Mouse (Mus musculus) monocyte, adult 5-6 weeks (primary cell): ENCODE measurements at regions not wholly inside any gene's neighbourhood (a gene's known extent, or its start where the extent isn't known, plus 50 kb on each side); places are given as distances from the start of the nearest gene placed in this dataset.
"Not testable (repeated sequence)": the region's sequence is repeated elsewhere in the genome, so short reads cannot be mapped to it uniquely, and the experiment has no call there.

Experiments
- ATAC-seq: fragments of 153-309, 156-312 bp; replicated peaks from 2 replicates; pipeline ENCODE4 v1.8.0; 2017; ENCODE audit warnings: mild to moderate bottlenecking; ENCODE audit not compliant: low TSS enrichment, insufficient number of reproducible peaks, severe bottlenecking, poor library complexity, low FRiP score

DNA sequence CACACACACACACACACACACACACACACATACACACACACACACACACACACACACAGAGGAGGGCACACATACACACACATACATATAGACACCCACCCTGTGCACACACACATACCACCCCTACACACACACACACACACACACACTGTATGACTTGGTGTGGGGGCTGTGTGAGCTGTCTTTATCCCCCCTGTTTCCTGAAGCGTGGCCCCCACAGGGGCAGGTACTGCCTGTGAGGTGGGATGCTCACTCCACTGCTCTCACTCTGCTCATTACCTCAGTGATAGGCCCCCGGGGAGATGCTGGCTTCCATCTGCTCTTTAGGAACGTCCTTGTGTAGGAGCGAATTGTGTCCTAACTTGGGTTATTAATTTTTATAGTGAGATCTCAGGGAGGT is 157.7 kb downstream of the Ifng start:
- ATAC-seq: no peak

DNA sequence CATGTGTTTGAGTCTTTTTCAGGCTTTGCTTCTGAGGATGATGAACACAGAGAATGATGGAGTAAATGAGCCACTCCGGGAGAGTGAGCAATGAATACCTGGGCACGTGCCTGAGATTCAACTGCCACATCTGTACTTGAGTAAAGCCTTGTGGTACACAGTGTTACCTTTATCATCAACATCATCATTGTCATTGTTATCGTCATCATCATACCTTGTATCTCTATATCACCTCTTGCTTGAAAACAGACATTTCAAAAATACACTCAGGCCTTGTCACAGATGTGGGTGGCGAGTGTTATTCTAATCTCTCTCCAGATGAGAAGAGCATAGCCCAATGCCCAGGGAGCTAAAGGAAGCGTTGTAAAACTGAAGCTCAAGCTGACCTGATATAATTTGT is 158.4 kb downstream of the Ifng start:
- ATAC-seq: no peak

DNA sequence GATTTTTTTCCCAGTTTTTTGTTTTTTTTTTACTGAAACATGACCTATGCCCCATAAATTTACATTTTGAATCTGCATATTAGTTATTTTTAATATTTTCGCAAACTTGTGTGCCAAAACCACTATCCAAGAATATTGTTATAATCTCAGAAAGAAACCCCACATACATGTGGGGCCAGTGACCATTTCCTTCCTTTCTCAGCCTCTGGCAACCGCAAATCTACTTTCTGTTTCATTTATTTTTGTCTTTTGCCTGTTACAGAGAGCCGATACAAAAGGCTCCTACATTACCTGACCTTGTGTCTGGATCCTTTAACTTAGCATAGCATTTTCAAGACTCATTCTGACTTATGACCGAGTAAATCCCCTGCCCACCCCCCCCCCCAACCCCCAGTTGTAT is 158.8 kb downstream of the Ifng start:
- ATAC-seq: no peak

DNA sequence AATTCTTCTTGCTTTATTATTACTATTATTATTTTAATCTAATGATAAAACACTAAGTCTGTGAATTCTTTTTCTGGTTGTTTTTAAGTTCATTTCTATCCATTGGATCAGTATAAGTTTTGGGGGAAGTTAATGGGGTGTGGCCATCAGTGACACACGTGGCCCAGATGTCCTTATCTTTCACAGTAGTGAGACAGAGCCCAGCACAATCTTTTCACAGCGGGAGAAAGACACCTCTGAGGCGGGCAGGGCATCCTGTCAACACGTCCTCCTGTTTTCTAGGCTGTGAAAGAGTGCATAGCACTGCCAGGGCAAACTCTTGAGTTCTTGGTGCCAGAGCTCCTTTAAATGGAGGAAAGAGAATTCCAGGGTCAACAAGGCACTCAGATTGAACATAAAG is 162.1 kb downstream of the Ifng start:
- ATAC-seq: no peak

DNA sequence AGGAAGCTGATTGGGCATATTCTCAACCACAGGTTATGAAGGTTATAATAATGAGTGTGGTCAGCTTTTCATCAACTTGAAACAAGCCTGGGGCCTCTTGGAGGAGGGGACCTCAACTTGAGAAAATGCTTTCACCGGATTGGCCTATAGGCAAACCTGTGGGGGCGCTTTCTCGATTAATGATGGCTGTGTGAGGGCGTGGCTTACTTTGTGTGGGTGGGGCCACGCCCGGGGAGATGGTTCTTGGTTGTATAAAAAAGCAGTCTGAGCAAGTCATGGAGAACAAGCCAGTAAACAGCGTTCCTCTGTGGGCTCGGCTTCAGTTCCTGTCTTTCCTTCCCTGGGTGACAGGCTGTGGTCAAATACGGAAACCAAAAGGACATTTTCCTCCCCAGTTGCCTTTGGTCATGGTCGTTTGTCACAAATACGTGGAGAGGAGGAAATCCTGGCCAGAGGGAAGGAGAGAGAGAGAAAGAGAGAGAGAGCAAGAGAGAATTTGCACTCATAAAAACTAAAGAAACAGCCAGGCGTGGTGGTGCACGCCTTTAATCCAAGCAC is 163.1 kb downstream of the Ifng start:
- no peak for ATAC-seq

DNA sequence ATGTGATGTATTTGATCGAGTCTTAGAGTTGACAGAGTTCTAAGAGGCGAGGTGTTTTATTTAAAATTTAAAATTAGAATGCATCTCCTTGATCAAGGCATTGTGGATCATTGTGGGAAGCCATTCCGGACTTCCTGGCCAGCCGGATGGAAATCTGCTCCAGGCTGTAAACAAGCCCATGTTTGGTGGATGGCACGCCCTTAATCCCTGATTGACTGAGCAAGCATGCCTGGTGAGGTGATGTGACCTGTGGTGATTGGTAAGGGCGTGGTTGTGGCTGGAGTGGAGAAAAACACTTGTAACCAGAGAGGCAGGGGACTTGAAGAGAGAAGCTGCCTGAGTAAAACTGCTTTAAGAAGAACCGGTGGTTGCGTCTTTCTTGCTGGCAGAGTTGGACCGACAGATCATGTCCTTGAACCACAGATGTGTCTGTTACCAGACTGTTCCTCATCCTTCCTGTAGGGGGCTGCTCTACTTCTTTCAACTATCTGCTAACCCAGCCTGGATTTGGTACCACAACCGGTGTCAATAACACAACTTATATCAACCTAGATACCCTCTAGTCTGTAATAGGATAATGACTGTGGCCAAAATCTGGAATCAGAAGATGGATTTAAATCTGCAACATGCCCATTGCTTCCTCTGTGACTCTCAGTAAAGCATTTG is 164.4 kb downstream of the Ifng start:
- no peak for ATAC-seq

DNA sequence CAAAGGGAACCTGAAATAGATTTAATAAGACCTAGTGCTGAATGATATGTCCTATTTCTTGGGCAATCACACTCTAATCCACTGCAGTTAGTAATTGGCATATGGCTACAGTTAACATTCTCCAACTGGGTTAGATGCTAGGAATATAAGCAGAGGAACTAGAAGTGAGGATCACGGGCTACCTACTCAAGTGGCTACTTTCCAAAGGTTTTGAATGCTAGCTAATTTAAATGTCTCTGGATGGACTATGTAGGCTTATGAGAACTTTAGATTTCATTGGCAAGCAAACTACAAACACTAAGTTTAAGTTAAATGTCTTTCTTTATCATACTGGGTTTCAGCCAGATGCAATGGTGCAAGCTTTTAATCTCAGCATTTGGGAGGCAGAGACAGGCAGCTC is 166.6 kb downstream of the Ifng start:
- ATAC-seq: no peak

DNA sequence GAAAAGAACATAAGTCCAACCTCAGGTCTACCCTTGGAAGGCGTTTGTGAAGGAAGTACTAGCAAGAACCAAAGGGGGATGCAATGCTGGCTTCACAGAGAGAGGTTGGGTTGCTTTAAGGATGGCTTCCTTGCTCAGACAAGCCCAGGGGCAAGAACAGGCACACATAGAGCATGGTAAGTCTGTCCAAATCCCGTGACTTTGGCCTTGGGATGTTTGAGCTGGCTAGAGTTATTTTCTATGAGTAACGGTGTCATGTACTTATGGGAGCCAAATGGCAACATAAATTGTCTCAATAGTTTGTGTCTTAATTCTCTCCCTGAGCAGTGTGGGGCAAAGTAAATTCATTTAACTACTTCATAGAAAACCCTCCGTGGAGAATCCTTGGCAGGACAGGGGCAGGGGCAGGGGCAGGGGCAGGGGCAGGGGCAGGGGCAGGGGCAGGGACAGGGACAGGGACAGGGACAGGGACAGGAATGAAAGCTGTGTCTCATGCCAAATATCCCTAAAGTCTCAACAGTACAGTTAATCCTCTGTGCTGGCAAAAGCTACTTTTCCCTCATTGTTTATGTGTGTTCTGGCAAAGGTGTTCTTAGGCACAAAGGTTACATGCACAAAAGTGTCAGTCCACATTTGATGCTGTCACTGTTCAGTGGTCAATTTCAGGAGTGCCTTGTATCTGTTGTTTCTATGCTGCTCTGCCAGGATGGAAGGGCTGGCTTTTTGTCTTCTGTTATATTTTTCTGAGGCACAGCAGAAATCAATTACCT is 167.7 kb downstream of the Ifng start:
- no peak for ATAC-seq

DNA sequence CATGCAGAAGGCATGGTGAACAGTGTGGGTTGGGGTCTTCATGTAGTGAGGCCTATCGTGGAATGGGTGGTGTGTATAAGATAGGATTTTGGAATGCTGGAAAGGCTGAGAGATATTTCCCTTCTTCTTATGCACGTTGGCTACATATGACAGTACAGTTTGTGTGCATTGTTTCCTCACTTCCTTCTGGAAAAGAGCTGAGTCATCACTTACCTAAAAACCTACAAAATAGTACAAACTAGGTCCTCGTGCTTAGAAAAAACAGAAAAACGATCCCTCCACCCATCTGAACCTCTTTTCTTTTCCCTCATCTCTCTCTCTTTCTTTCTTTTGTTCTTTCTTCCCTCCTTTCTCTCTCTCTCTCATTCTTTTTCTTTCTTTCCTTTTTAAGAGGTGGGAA is 168.3 kb downstream of the Ifng start:
- no peak for ATAC-seq

DNA sequence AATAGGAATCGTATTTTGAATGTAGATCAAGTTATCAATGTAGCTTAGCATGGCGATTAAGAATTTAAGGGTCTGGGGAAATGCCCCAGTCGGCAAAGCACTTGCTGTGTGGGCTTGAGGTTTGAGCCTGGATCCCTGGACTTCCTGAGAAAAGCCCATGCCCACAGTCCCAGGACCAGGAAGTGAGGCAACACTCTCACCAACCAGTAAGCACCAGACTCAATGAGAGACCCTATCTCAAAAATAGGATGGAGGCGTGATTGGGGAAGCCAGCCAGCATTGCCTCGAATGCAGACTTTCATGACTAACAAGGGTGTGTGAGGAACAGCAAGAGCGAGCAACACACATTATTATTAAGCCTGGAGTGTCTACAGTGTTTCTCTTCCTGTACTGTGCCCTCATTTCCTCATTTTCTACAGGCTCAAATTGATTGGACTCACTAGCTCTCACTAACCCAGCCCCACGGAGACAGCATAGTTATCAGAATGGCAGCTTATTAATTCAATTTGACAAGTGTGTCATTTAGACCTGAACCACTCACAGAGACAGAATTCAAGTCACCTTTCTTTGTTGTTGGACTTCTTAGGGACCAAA is 170.1 kb downstream of the Ifng start:
- no peak; the same call in 1 of the 2 replicates for ATAC-seq

DNA sequence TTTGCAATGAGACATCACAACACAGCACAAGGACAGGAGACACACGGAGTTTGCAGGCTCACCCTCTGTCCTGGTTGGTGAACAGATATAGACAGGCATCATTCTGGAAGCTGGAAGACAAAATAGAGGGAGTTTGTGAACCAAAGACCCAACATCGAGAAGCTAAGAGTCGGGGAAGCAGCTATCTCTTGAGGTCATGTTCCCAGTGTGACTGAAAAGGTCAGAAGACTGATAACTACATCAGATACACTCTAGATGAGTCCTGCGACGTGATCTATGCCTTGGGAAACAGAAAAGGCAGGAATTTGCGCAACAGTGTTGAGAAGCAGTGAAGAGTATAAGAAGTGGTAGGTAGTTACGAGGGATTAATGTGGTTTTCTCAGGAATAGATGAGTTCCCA is 171.2 kb downstream of the Ifng start:
- ATAC-seq: no peak

DNA sequence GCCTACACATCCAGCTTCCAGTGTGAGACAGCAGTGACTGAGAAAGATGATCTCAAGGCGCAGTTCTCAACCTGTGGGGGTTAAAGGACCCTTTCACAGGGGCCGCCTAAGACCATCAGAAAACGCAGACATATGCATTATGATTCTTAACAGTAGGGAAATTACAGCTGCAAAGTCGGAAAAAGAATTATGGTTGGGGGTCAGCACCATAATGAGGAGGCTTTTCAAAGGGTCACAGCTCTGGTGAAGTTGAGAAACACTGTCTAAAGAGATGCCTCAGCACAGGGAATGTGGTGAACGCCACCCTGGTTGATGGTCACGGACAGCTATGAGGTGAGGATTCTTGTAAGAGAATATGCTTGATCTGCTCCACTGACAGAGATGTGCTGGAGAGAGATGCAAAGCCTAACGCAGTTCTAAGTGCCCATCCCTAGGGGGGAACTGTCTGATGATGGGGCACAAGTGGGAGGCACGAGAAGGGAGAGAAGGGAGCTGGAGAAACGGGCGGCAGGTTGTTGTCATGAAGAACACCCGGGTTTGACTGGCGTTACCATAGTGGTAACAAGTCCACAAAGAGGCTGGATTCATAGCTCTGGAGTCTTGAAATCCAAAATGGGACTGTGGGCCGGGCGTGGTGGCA is 172.3 kb downstream of the Ifng start:
- ATAC-seq: no peak

DNA sequence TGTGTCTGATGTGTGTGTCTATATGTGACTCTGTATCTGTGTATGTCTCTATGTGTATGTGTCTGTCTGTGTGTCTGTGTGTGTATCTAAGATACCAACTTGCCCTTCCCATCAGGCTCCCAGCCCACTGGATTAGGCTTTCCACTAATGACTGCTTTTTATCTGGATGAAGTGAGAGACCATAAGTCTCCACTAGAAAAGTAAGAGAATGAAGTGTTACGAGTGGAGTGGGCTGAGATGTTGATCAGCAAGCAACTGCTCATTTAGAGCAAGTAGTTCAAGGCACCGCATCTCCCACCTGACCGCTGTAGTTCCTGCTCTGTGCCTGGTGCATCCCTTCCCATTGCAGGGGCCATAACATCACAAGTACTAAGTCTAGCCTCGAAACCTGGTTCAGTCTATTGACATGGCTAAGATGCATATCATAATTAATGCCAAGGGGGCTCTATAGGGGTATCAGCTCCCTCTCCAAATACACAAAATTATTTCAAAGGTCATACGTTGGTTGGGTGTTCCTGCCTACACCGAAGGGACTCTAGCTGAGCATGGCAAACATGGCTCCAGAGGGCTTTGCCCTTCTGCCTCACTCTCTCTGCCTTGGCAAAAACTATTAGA is 173.5 kb downstream of the Ifng start:
- ATAC-seq: no peak

DNA sequence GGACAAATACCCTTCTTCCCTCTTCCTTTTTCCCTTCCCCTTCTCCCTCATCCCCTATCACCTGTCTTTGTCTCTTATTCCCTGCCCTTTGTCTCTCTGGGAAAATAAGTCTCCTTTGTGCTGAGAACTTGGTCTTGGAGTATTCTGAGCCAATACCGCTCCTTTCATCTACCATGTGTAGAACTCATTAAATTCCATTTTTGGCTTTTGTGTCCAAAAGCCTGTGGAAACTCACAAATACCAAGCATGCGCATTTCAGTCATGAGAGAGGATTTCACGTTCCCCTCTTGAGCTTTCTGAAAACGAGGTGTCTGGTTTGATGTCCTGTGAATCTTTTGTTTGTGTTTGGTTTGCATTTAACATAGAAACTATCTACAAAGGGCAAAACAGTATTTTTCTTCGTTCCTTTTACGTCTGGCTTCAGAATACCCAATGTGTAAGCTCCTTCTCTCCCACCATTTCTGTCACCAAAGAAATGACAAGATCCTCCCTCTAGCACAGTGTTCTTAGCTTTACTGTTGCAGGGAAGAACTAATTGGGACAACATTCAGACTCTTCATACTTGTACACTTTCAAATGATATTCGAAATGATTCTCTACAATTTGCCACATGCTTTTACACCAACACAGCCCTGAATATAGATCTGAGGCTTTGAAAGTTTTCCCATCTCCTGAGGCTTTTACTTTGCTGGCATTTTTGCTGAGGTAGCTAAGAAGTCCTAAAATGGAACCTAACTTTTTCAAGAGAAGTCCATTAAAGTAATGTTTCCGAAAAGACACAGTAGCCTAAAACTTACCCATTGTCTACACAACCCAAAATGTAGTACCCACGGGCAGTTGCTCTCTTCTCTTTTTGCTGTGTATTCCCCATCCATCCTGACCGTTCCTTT is 174.5 kb downstream of the Ifng start:
- no peak for ATAC-seq

DNA sequence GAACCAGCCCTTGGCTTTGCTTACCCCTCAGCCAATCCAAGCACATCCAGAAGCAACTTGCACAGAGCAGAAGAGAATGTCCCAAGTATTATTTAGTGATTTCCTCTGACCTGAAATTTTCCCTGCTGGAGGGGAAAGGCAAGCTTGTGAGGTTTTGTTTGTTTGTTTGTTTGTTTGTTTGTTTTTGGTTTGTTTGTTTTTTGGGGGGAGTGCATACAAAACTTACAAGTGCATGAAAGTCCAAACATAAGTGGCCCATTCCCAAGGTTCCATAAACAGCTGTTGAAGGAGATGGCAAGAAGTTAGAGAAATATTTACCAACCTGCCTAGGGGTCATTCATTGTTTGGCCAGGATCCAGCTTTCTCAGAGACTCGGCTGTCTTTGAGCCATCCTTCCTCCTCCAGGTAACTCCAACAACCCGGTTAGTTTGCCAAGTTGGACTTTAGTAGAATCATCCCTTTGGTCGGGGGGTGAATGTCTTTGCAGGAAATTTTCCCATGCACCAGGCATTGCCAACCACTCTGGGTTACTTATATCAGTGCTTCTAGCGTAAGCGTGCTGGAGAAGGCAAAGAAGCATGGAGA is 175.3 kb downstream of the Ifng start:
- no peak for ATAC-seq

DNA sequence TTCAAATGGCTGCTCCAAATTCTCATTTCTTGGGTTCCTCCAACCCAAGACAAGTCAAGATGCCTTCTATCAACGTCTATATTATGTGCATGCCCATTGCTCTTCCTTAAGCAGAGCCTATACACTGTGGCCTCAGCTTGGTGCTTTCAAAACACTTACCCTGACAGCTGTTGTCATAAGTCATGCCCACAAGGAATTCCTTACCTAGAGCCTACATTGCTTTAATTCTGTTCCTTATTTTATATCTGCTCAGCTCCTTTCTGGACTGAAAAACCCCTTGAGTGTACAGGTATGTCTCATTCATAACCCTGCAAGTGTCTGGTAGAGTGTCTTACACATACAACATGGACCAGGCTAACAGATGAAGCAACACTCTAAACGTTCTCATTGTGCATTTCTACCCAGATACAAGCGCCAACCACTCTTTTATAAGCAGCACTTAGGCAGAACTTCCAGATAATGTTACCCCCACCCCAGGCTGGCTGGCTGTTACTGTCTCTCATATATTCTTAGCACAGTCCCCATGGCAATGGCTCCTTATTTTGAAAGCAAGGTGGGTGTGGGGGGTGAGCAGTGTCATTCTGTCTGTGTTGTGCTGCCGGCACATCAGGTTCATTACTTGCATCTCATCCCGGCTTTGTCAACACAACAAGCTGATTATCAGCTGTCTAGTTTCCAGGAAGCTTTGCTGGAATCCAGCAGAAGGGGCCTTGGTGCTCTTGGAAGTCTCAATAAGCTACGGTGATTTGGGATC is 176.6 kb downstream of the Ifng start:
- ATAC-seq: no peak

DNA sequence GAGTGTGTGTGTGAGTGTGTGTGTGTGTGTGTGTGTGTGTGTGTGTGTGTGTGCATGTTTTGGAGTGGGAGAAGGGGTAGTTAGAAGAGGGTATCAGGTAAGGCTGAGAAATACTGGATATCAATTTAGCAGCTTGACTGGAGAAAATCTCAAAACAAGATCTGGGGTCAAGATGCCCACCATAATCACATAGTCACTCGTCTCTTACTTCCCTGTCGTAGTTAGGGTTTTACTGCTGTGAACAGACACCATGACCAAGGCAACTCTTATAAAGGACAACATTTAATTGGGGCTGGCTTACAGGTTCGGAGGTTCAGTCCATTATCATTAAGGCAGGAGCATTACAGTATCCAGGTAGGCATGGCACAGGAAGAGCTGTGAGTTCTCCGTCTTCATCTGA is 177.4 kb downstream of the Ifng start:
- not testable (repeated sequence) for ATAC-seq
